Mouse (Mus musculus) limb, embryonic 11.5 days (tissue): Measurements from ENCODE around the gene Camsap1. TPM values are rescaled to one million over a fixed set of nuclear protein-coding genes. Genes with fewer than 3 reads are reported as not detected.

Source experiments
- ATAC-seq: fragments of 200-750 bp; cut with Nextera tagmentation; 2 replicates; pipeline ENCODE4 v1.8.0; 2017; ENCODE audit warnings: low read depth; ENCODE audit not compliant: insufficient number of reproducible peaks, low FRiP score, low TSS enrichment
- DNase-seq: peaks from one replicate; pipeline ENCODE4 v3.0.0-alpha.2; 2015; ENCODE audit warnings: low spot score
- H3K27ac ChIP-seq: fragments of 300-500 bp; sonication (generic); replicated peaks from 2 replicates; pipeline ENCODE4 v1.5.1; 2014; ENCODE audit warnings: low read depth, mild to moderate bottlenecking, low read length
- H3K27me3 ChIP-seq: fragments of 300-500 bp; sonication (generic); 2 replicates; pipeline ENCODE4 v1.6.1; 2014; ENCODE audit warnings: mild to moderate bottlenecking, low read length, mixed read lengths; ENCODE audit not compliant: control insufficient read depth, insufficient read depth
- H3K36me3 ChIP-seq: fragments of 300-500 bp; sonication (generic); 2 replicates; pipeline ENCODE4 v1.6.1; 2014; ENCODE audit warnings: mild to moderate bottlenecking, low read length, moderate library complexity, mixed read lengths; ENCODE audit not compliant: control insufficient read depth, insufficient read depth
- H3K4me1 ChIP-seq: fragments of 300-500 bp; sonication (generic); 2 replicates; pipeline ENCODE4 v1.6.1; 2014; ENCODE audit warnings: low read length, mixed read lengths; ENCODE audit not compliant: control insufficient read depth, insufficient read depth
- H3K4me2 ChIP-seq: fragments of 300-500 bp; sonication (generic); 2 replicates; pipeline ENCODE4 v1.6.1; 2014; ENCODE audit warnings: low read depth, mild to moderate bottlenecking, moderate library complexity; ENCODE audit not compliant: severe bottlenecking
- H3K4me3 ChIP-seq: fragments of 300-500 bp; sonication (generic); 2 replicates; pipeline ENCODE4 v1.5.1; 2014; ENCODE audit warnings: low read depth, low read length
- H3K9ac ChIP-seq: fragments of 300-500 bp; sonication (generic); 2 replicates; pipeline ENCODE4 v1.6.1; 2014; ENCODE audit warnings: mild to moderate bottlenecking, low read length
- H3K9me3 ChIP-seq: fragments of 300-500 bp; sonication (generic); 2 replicates; pipeline ENCODE4 v1.6.1; 2016; ENCODE audit warnings: low read length; ENCODE audit not compliant: control insufficient read depth
- WGBS: fragments of 180-500 bp; shearing (Covaris S2); extraction: QIAGEN DNeasy Blood & Tissue Kit; methylation state at CpG from one replicate; pipeline ENCODE4 v1.1.7; 2014; 5-methylcytosine and 5-hydroxymethylcytosine counted together
- polyA plus RNA-seq: library from polyadenylated mRNA; unstranded; fragments of >200 nt; fragmentation: Nextera tagmentation; extraction: Ambion mirVana; gene quantifications from 2 replicates; pipeline ENCODE4 v1.2.1, GENCODE M21; 2014

The Camsap1 gene
- polyA plus RNA-seq, 1 experiment from 2014 or later, result 29.5 TPM

DNA sequence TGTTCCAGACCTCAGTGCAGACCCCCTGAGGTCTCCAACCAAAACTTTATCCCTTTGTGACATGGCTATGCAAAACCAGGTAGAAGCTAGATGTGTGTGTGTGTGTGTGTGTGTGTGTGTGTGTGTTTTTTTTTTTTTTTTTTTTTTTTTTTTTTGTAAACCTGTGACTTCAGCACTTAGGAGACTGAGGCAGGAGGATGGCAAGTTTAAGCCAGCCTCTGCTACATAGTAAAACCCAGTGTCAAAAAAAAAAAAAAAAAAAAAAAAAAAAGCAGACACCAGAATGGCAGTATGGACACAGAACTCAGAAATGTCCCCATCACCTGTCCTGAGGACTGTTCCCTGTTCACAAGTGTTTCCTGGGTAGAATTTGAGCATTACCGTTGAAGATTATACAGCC is 6.6 kb upstream of the Camsap1 start:
- H3K4me2 ChIP-seq, result no peak overlapping the region
- no peaks in the 10 kb centered on the region for H3K9me3 ChIP-seq
- WGBS, result 96% methylated on average over 1 of the region's 1 CpGs
- DNase-seq (no peak), ATAC-seq (no peak)
- no peak overlapping the region for H3K4me3 ChIP-seq
- no peaks in the 10 kb centered on the region for H3K27me3 ChIP-seq
- no peaks in the 10 kb centered on the region for H3K36me3 ChIP-seq
- no peak overlapping the region for H3K27ac ChIP-seq
- no peaks in the 10 kb centered on the region for H3K4me1 ChIP-seq
- no peak overlapping the region for H3K9ac ChIP-seq

GRCm38 (mm10) chr2:25987817-25988216 is 4.7 kb upstream of the Camsap1 start:
- 91% methylated on average over 6 of the region's 6 CpGs for WGBS
- no peaks in the 10 kb centered on the region for H3K36me3 ChIP-seq
- H3K27me3 ChIP-seq, result no peaks in the 10 kb centered on the region
- no peak overlapping the region for H3K9ac ChIP-seq
- H3K4me1 ChIP-seq, result peaks cover 3% of the 10 kb centered on the region; the same call in 1 of the 2 replicates
- DNase-seq (no peak), ATAC-seq (no peak)
- H3K9me3 ChIP-seq, result no peaks in the 10 kb centered on the region
- H3K4me2 ChIP-seq, result no peak overlapping the region
- no peak overlapping the region for H3K4me3 ChIP-seq
- no peak overlapping the region for H3K27ac ChIP-seq

DNA sequence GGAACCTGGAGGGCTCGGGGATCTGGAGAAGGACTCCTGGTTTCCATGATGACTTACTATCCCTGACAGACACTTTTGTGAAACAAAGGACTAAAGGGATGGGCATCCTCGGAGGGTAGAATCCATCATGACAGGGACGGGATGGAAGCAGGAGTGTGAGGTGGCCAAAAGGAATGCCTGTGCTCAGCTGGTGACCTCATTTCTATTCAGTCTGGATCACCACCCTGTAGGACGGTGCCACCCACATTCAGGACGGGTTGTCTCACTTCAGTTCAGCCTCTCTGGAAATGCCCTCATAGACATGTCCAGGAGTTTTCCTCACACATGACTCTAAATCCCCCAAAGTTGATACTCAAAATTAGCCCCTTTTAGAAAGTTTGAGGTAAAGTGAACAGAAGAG is 3.5 kb upstream of the Camsap1 start:
- WGBS, result 69% methylated on average over 5 of the region's 5 CpGs
- Histone ChIP-seq H3K27ac (no peak overlapping the region), H3K9me3 (no peaks in the 10 kb centered on the region), H3K36me3 (no peaks in the 10 kb centered on the region), H3K4me3 (no peak overlapping the region), H3K9ac (no peak overlapping the region), H3K27me3 (no peaks in the 10 kb centered on the region), H3K4me1 (peaks cover 4% of the 10 kb centered on the region), H3K4me2 (no peak overlapping the region)
- DNase-seq (no peak), ATAC-seq (no peak)

- H3K4me2 ChIP-seq, result peak overlapping the region; percentile 83
- no peaks in the 10 kb centered on the region for H3K36me3 ChIP-seq
- peak overlapping the region; percentile 78 for H3K27ac ChIP-seq
- peak; percentile 15; the same call in 1 of the 2 replicates for ATAC-seq
- H3K9ac ChIP-seq, result peak overlapping the region; percentile 97
- H3K27me3 ChIP-seq, result no peaks in the 10 kb centered on the region
- H3K4me1 ChIP-seq, result peaks cover 12% of the 10 kb centered on the region
- peak; percentile 61 for DNase-seq
- WGBS, result under 1% methylated on average over 76 of the region's 76 CpGs
- no peaks in the 10 kb centered on the region for H3K9me3 ChIP-seq
- H3K4me3 ChIP-seq, result peak overlapping the region; percentile 86
Measured at GRCm38 (mm10) chr2:25982426-25983091, 523 bp downstream of the Camsap1 start.

DNA sequence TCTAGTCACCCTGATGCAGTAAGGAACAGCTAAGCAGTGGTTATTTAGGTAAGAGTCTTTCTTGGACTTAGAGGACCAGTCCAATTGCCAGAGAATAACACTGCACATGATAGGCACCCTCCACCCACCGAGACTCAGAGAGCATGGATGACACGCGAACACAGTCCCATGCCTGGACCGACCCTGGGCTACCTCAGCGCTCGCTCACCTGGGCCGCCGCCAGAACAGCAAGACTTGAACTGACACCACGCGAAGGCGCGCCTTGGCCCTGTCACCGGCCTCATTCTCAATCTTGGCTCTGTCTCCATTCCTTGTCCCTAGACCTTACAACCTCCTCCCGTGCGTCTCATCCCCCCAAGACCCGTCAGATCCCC is 1.0 kb downstream of the Camsap1 start:
- DNase-seq (peak; percentile 48), ATAC-seq (no peak)
- peak overlapping the region; percentile 86 for H3K4me3 ChIP-seq
- under 1% methylated on average over 16 of the region's 16 CpGs for WGBS
- no peaks in the 10 kb centered on the region for H3K27me3 ChIP-seq
- H3K27ac ChIP-seq, result no peak overlapping the region
- no peaks in the 10 kb centered on the region for H3K36me3 ChIP-seq
- peak overlapping the region; percentile 97 for H3K9ac ChIP-seq
- H3K9me3 ChIP-seq, result no peaks in the 10 kb centered on the region
- peaks cover 12% of the 10 kb centered on the region for H3K4me1 ChIP-seq
- peak overlapping the region; percentile 83 for H3K4me2 ChIP-seq

DNA sequence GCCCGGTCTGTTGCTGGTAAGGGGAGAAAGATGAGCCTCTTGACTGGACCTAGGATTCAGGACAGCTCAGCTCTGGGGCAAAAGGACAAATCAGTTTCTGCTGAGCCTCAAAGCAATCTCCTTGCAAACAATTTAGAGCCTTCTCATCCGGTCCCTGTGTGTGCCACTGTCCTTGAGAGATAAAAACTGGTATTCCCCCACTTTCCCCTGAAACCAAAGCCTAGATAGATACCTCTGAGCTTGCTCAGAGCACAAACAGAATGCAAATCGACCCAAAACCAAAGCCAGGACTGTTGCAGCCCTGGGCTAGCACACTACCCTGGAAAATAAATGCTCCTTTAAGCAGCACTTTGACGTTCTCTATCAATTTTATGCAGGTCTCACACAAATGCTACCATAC is 4.1 kb downstream of the Camsap1 start:
- H3K9ac ChIP-seq, result no peak overlapping the region
- peaks cover 10% of the 10 kb centered on the region for H3K4me1 ChIP-seq
- H3K9me3 ChIP-seq, result no peaks in the 10 kb centered on the region
- ATAC-seq (no peak), DNase-seq (no peak)
- no peaks in the 10 kb centered on the region for H3K27me3 ChIP-seq
- H3K36me3 ChIP-seq, result no peaks in the 10 kb centered on the region
- WGBS, result 85% methylated on average over 4 of the region's 4 CpGs
- no peak overlapping the region for H3K27ac ChIP-seq
- H3K4me2 ChIP-seq, result no peak overlapping the region
- no peak overlapping the region for H3K4me3 ChIP-seq

DNA sequence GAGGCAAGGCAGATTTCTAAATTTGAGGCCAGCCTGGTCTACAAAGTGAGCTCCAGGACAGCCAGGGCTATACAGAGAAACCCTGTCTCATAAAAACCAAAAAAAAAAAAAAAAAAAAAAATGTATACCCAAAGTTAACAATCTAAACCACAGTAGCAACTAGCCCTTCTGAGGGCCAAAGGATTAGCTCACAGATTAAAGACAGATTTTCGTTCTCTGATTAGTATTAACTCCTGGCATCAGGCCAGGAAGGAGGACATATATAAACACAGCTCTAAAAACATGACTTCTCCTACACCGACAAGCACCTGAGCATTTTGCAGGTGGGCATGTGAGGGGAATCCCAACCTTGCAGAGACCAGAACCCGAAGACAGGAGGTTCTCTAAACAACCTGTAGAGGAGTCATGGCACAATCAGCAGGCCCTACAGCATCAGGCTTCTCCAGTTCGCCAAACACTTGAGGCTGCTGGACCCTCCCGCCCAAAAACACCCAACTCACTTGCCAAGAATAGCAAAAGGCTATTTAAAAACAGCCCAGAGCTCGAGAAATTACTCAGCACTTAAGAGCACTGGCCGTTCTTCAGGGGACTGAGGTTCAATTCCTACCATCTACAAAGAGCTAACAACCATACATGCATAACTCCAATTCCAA is 5.4 kb downstream of the Camsap1 start:
- Histone ChIP-seq H3K9me3 (no peaks in the 10 kb centered on the region), H3K4me2 (no peak overlapping the region), H3K4me1 (peaks cover 9% of the 10 kb centered on the region), H3K4me3 (no peak overlapping the region), H3K27ac (no peak overlapping the region), H3K9ac (no peak overlapping the region), H3K36me3 (no peaks in the 10 kb centered on the region), H3K27me3 (no peaks in the 10 kb centered on the region)
- WGBS, result 88% methylated on average over 7 of the region's 7 CpGs
- DNase-seq (no peak), ATAC-seq (no peak)

DNA sequence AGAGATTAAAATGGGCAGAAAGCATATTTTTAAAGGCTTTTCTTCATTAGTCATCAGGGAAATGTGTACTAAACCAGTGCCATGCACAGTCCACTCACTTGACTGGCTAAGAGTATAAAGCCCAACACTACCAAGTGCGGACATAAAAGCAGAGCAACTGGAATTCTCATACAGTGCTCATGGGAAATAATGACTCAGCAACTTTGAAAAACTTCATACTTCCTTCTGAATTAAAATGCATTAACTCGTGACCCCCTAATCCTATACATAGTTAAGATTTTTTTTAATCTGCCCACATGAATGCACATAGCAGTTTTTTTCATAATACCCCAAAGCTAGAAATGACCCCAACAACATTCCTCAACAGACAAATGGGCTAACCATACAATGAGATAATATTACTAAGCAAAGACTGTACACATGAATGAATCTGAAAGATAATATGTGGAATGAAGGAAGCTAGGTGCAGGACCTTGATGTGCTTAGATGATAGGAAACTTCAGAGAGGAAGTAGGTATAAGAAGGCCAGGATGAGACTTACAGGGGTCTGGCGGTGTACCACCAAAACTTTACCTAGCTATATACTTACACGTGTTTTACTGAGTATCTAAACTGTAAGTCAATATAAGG is 7.8 kb downstream of the Camsap1 start:
- no peak overlapping the region for H3K4me3 ChIP-seq
- H3K4me2 ChIP-seq, result no peak overlapping the region
- no peak overlapping the region for H3K27ac ChIP-seq
- ATAC-seq (no peak), DNase-seq (no peak)
- H3K9me3 ChIP-seq, result no peaks in the 10 kb centered on the region
- no peak overlapping the region for H3K9ac ChIP-seq
- no peaks in the 10 kb centered on the region for H3K27me3 ChIP-seq
- peaks cover 2% of the 10 kb centered on the region; the same call in 1 of the 2 replicates for H3K36me3 ChIP-seq
- WGBS, result 92% methylated on average over 4 of the region's 4 CpGs
- H3K4me1 ChIP-seq, result no peaks in the 10 kb centered on the region
